Mouse (Mus musculus): ENCODE measurements around the gene Usp15. TPM values are rescaled to one million over a fixed set of nuclear protein-coding genes. Genes with fewer than 3 reads are reported as not detected.

Gene Usp15
- polyA plus RNA-seq, 1 experiment: 110 TPM

DNA sequence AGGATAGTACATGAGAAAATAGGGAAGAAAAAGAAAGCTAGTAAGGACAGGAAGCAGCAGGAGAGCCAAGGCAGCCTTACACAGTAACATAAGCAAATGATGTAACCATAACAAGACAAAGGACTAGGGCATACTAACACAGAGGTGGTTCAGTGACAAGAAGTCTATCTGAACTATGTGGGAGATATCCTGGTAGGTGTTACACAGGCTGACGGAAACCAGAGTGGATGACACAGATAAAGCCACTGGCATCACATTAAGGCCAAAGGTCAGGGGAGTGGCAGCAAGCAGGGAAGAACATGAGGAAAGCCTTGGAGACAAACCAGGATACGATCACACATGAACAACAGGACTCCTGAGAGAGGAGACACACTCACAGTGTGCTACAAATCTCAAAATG, 124.8 kb downstream of the Usp15 start:
- no peak for TF ChIP-seq CTCF (IDR thresholded peaks at IDR 0.05; ENCODE audit: control insufficient read depth, insufficient read depth, low read length)
- no peak for TF ChIP-seq POLR2A (IDR thresholded peaks at IDR 0.05; ENCODE audit: borderline replicate concordance, control insufficient read depth, low read depth, low read length)
- H3K4me1 ChIP-seq (ENCODE audit: control insufficient read depth, insufficient read depth, low read length): peaks cover 1% of the 10 kb centered on the region; the same call in 1 of the 2 replicates
- 59% methylated on average over 2 of the region's 2 CpGs for WGBS
- no peak overlapping the region for H3K4me3 ChIP-seq (replicated peaks; ENCODE audit: control insufficient read depth, low read depth, low read length)
- no peak overlapping the region for H3K27ac ChIP-seq (ENCODE audit: control insufficient read depth, insufficient read depth, low read depth, low read length, poor library complexity)

DNA sequence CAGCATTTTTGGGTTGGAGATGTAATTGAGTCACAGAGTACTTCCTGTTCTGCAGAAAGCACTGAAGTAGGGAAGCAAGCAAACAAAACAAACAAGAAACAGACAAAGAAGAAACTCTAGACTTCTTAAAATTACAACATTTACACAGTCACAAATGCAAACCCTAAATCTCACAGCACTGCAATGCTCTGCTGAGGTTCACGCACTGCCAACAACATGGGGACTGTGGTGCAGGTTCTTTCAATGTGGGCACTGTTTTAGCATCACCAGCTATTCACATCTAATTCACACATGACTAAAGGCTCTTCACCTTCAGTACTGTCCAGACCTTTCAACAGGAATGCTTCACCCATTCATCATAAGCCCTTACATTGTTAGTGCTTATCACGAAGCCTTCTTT, 133.8 kb downstream of the Usp15 start:
- H3K27ac ChIP-seq (ENCODE audit: control insufficient read depth, insufficient read depth, low read depth, low read length, poor library complexity): no peak overlapping the region
- 92% methylated on average over 2 of the region's 2 CpGs for WGBS
- TF ChIP-seq POLR2A (IDR thresholded peaks at IDR 0.05; ENCODE audit: borderline replicate concordance, control insufficient read depth, low read depth, low read length) (no peak), CTCF (IDR thresholded peaks at IDR 0.05; ENCODE audit: control insufficient read depth, insufficient read depth, low read length) (no peak)
- H3K4me1 ChIP-seq (ENCODE audit: control insufficient read depth, insufficient read depth, low read length): no peaks in the 10 kb centered on the region; the same call in 1 of the 2 replicates
- H3K4me3 ChIP-seq (replicated peaks; ENCODE audit: control insufficient read depth, low read depth, low read length): no peak overlapping the region

DNA sequence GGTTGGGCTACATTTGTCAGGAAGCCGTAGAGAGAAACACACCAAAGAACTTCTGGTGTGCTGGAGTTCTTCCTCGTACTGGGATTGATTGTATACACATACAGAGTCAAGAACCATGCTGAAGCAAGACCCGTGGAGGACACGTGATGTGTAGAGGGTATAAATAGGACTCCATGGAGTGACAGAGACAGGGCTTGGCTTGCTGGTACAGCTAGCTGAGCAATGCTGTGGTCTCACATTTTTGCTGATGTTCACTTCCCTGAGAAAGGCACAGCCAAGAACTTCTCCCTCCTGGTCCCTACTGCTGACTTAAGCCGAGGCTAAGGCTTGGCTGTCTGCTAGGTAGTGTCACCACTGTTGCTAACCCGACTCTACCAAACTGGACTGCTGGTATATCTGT, 136.0 kb downstream of the Usp15 start:
- Histone ChIP-seq H3K4me3 (replicated peaks; ENCODE audit: control insufficient read depth, low read depth, low read length) (no peak overlapping the region), H3K27ac (ENCODE audit: control insufficient read depth, insufficient read depth, low read depth, low read length, poor library complexity) (no peak overlapping the region), H3K4me1 (ENCODE audit: control insufficient read depth, insufficient read depth, low read length) (no peaks in the 10 kb centered on the region; the same call in 1 of the 2 replicates)
- WGBS: 71% methylated on average over 6 of the region's 6 CpGs
- no peak for TF ChIP-seq CTCF (IDR thresholded peaks at IDR 0.05; ENCODE audit: control insufficient read depth, insufficient read depth, low read length)
- TF ChIP-seq POLR2A (IDR thresholded peaks at IDR 0.05; ENCODE audit: borderline replicate concordance, control insufficient read depth, low read depth, low read length): no peak

DNA sequence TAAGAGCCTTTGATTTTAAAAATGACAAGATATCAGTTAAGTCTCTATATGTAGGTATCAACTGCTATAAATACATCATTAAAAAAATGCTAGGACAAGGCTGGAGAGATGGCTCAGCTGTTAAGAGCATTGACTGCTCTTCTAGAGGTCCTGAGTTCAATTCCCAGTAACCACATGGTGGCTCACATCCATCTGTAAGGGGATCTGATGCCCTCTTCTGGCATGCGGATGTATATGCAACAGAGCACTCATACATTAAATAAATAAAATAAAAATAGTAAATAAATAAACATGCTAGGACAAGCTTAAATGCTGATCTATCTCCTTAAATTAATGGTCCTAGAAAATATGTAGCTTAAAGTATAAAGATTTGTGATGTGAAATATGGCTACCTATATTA, 139.7 kb downstream of the Usp15 start:
- WGBS: 67% methylated on average over 1 of the region's 1 CpGs
- Histone ChIP-seq H3K4me3 (replicated peaks; ENCODE audit: control insufficient read depth, low read depth, low read length) (no peak overlapping the region), H3K27ac (ENCODE audit: control insufficient read depth, insufficient read depth, low read depth, low read length, poor library complexity) (no peak overlapping the region), H3K4me1 (ENCODE audit: control insufficient read depth, insufficient read depth, low read length) (no peaks in the 10 kb centered on the region; the same call in 1 of the 2 replicates)
- TF ChIP-seq POLR2A (IDR thresholded peaks at IDR 0.05; ENCODE audit: borderline replicate concordance, control insufficient read depth, low read depth, low read length): no peak
- TF ChIP-seq CTCF (IDR thresholded peaks at IDR 0.05; ENCODE audit: control insufficient read depth, insufficient read depth, low read length): no peak

DNA sequence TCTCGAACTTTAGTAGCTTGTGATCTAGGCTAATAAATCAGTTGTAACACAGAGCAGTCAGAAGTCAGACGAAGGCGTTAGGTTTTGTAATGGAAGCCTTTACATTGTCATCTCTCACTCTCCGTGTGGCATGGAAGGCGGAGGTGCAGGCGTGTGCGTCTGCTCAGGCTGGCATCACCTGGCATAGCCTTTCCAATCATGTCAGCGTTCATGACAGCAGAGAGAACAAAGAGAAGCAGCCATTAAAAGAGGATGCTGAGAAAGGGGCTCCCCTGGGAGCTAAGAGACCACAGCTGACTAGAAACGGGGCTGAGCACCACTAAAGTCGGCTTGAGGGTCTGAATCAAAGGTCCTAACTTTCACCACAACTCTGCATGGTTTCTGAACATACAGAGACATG, 140.3 kb downstream of the Usp15 start:
- 85% methylated on average over 10 of the region's 10 CpGs for WGBS
- Histone ChIP-seq H3K4me1 (ENCODE audit: control insufficient read depth, insufficient read depth, low read length) (no peaks in the 10 kb centered on the region; the same call in 1 of the 2 replicates), H3K4me3 (replicated peaks; ENCODE audit: control insufficient read depth, low read depth, low read length) (no peak overlapping the region), H3K27ac (ENCODE audit: control insufficient read depth, insufficient read depth, low read depth, low read length, poor library complexity) (no peak overlapping the region)
- no peak for TF ChIP-seq POLR2A (IDR thresholded peaks at IDR 0.05; ENCODE audit: borderline replicate concordance, control insufficient read depth, low read depth, low read length)
- TF ChIP-seq CTCF (IDR thresholded peaks at IDR 0.05; ENCODE audit: control insufficient read depth, insufficient read depth, low read length): no peak

DNA sequence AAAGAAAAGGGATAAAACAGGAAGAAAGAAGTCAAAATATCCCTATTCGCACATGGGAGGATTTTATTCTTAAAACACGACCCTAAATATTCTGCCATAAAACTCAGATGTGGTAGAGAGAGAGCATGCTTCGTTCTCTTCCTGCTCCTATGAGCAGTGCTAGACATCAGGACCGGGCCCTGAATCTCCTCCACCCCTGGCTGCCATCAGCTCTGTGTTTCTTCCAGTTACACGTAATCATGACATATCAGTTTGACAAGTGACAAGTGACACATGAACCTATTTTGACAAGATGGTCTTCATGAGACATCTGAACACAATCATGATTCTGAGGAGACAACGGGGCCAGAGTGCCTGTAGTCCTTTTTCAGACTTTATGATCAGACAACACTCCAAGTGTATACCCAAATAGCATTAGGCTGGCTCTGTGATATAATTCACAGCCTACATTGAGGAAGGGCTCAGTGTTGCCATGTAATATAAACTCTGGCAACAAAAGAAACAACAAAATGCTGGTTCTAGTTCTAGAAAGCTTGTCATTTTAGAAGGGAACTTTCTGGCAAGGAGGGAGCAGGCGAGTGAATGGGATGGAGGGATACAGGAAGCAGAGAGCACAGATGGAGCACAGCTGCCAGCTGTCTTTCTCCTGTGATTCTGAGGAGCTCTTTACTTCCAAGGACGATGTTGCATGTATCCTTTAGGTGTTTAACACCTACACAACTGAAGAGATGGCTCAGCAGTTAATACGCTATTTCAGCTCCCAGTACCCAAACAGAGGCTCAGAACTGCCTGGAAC, 141.4 kb downstream of the Usp15 start:
- 85% methylated on average over 9 of the region's 9 CpGs for WGBS
- no peak overlapping the region for H3K27ac ChIP-seq (ENCODE audit: control insufficient read depth, insufficient read depth, low read depth, low read length, poor library complexity)
- TF ChIP-seq POLR2A (IDR thresholded peaks at IDR 0.05; ENCODE audit: borderline replicate concordance, control insufficient read depth, low read depth, low read length): no peak
- no peak for TF ChIP-seq CTCF (IDR thresholded peaks at IDR 0.05; ENCODE audit: control insufficient read depth, insufficient read depth, low read length)

More for the DNA sequence above, 141.4 kb downstream of the Usp15 start:
- Histone ChIP-seq H3K4me3 (replicated peaks; ENCODE audit: control insufficient read depth, low read depth, low read length) (no peak overlapping the region), H3K4me1 (ENCODE audit: control insufficient read depth, insufficient read depth, low read length) (no peaks in the 10 kb centered on the region; the same call in 1 of the 2 replicates)

Other genes with a start within 250 kb of the Usp15 start
- gene Mon2, start 120.5 kb downstream of the Usp15 start, polyA plus RNA-seq (2011; ENCODE audit: insufficient read depth, insufficient read length, low replicate concordance, missing spikeins): 14.4 and 24.4 TPM in 2 replicates
- not detected in 2 replicates for gene Fam19a2, start 67.0 kb upstream of the Usp15 start, polyA plus RNA-seq (2011; ENCODE audit: insufficient read depth, insufficient read length, low replicate concordance, missing spikeins)

Measured in bone marrow, adult 2 months (tissue).